Mouse (Mus musculus) ES-E14 (cell line): ENCODE results near the gene Gm49380.

Source experiments
- CHD2 ChIP-seq: IDR thresholded peaks from 2 replicates; pipeline ENCODE4 v1.6.1; 2014; ENCODE audit warnings: mild to moderate bottlenecking, low read depth, low read length, inconsistent platforms
- HCFC1 ChIP-seq: IDR thresholded peaks from 2 replicates; pipeline ENCODE4 v1.6.1; 2012; ENCODE audit warnings: low read length, inconsistent platforms, borderline replicate concordance; ENCODE audit not compliant: insufficient read depth
- MAFK ChIP-seq: IDR thresholded peaks from 2 replicates; pipeline ENCODE4 v1.6.1; 2014; ENCODE audit warnings: mild to moderate bottlenecking, low read depth, low read length, inconsistent platforms; ENCODE audit not compliant: insufficient read depth
- ZC3H11A ChIP-seq: IDR thresholded peaks from 2 replicates; pipeline ENCODE4 v1.6.1; 2012; ENCODE audit warnings: low read depth, mild to moderate bottlenecking, inconsistent platforms, low read length, borderline replicate concordance
- ZNF384 ChIP-seq: IDR thresholded peaks from 2 replicates; pipeline ENCODE4 v1.6.1; 2012; ENCODE audit warnings: low read depth, low read length, inconsistent platforms

GRCm38 (mm10) chr9:44114453-44114852, 1.2 kb upstream of the Gm49380 start:
- no peak for TF ChIP-seq ZC3H11A
- no peak for TF ChIP-seq CHD2
- no peak for TF ChIP-seq MAFK
- no peak for TF ChIP-seq HCFC1
- no peak for TF ChIP-seq ZNF384
